Mouse (Mus musculus) heart, postnatal 10 days (tissue): ENCODE measurements around the gene Gm37240. TPM values are rescaled to one million over a fixed set of nuclear protein-coding genes. Genes with fewer than 3 reads are reported as not detected.

ENCODE experiments used
- DNase-seq, 2 experiments: peaks; one replicate each; pipeline ENCODE4 v3.0.0; 2021
- intact Hi-C: fragments of 180-260 bp; cut with DNase I; formaldehyde crosslinking; loops from one replicate; pipeline ENCODE4 v1.15.1; 2025
- total RNA-seq, 2 experiments: library from RNA; stranded (reverse); gene quantifications; 2 replicates each; pipeline ENCODE4 v1.2.3; 2021

Gene Gm37240
- total RNA-seq, 2 experiments from 2014 or later, result 21.2 to 37.3 TPM

DNA sequence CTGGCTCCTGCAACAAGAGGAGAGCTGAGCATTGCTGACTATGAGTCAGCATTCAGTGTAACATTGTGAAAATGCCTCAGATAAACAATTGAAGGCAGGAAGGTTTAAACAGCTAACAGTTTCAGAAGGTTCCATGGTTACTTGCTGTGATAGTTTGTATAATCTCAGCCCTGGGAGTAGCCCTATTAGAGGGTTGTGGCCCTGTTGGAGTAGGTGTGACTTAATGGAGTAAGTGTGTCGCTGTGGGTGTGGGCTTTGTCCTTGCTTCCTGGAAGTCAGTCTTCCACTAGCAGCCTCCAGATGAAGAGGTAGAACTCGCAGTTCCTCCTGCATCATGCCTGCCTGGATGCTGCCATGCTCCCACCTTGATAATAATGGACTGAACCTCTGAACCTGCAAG lies 430.3 kb downstream of the Gm37240 start:
- no peak for DNase-seq
- intact Hi-C loops, result no loop called here

DNA sequence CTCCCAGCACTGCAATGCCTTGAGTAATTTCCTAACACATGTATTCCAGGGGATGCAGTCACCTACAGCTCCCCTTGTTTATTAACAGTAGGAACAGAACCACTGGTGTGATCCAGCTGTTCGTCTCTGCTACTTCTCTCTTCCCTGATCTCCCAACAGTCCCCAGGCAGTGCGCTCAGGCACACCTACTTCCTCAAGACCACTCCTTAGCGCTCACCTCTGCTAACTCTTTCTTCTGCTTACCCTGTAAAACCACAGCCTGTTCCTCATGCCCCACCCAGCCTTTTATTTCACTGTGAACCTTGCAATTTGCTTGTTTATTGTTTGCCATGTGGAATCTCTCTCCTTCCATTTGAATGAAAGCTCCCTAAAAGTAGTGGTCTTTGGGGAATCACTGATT lies 431.9 kb downstream of the Gm37240 start:
- DNase-seq, result no peak
- intact Hi-C loops, result no loop called here

DNA sequence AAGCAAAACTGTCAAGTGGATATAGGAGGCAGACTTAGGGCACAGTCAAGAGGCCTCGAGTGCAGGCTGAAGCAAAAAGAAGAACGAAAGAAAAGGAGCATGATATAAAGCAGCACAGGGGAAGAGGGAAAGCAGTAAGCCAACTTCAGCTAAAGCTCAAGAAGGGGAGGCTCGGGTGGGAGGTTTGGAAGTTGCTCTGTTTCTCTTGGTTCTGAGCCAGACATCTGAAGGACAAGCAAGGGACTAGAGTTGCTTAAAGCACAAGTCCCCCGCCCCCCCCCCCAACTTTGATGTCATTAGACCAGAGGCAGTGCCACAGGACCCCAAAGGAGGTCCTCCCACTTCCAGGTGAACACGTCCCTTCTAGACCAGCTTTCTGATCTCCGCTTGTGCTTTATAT lies 433.3 kb downstream of the Gm37240 start:
- intact Hi-C loops, result no loop called here
- no peak for DNase-seq

DNA sequence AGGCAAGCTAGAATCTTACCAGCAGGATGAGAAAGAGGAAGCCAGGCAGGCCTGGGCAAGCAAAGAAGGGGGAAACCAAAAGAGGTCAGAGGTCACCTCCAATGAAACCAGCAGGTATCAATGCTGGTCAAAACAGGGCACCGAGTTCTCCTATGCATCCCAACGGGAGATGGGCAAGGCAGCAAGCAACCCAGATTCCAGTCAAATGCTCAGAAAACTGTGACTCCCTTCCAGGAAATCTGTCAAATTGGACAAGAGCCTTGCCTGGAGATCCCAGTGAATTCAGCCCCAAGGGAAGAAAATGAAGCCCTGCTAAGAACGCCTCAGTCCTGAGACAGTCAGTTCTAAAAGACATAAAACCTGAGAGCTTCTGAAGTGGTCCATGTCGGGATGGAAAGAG lies 437.9 kb downstream of the Gm37240 start:
- DNase-seq, result no peak
- intact Hi-C loops, result no loop called here

DNA sequence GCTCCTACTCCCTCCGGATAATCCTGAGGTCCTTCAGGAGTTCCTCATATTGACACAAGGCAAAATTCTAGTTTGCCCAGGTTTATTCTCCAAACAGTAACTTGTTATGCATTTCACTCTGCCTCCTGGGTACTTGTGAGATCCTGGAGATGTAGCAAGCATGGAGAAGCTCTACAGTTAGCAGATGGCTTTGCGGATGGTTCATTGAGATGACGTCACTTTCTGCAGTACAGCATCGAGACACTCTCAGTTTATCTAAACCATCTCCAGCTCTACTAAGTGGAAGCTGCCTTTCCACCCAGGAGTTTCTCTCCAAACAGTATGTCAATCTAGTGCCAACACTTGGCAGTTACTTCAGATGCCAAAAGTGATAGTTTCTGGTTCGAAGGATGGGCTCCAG lies 444.5 kb downstream of the Gm37240 start:
- intact Hi-C loops, result no loop called here

DNA sequence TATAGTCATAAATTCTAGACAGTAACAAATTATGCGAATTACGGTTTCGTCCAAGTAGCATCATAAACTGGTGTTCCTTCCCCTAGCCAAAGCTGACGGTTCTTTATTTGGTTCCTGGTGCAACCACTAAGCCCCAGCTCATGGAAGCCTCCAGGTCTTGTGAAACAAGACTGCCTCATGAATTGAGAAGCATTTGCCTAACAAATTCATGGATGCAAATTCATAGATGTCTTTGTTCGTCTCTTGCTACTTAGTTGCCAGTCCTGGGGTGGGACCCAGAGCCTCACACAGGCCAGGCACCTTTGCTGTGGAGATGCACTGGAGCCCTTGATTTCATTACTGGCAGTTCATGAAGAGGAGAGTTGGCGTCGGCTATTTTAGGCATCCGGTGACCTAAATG lies 445.1 kb downstream of the Gm37240 start:
- no peak for DNase-seq
- intact Hi-C loops, result no loop called here

More for the DNA sequence above, 444.5 kb downstream of the Gm37240 start:
- DNase-seq, result no peak

DNA sequence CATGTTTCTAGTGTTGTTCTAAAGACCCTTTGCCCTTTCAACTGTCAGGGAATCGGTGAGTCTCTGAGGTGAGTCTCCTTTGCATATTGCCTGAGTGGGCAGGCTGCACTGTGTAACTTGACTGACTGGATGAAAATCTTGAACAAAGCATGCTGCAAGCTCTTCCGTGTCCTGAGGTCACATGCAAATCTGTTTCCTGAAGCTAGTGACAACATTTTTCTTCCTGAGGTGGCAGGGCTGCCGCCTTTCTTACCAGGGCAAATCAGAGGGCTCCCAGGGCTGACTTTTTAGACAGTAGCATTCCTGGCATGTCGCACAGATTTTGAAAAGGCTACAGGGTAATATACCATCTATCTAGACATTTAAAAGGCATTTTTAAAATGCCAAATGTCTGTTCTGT lies 451.9 kb downstream of the Gm37240 start:
- no peak for DNase-seq
- intact Hi-C loops, result no loop called here

DNA sequence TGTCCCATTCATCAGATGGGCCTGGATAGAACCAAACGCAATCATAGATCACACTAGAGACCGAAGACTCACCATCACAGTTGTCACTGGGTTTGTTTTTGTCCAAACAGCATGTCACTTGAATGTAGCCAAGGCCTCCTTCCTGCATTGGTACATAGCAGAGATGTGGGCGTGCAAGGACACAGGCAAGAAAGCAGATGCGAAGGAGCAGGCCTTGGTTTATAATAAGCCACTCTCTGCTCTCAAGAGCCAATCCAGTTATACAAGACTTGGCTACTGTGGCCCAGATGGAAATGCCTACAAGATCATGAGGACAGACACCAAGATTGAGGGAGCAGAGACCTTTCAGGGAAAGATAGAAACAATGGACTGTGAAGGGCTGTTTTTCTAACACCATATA lies 456.1 kb downstream of the Gm37240 start:
- intact Hi-C loops, result no loop called here
- no peak for DNase-seq

DNA sequence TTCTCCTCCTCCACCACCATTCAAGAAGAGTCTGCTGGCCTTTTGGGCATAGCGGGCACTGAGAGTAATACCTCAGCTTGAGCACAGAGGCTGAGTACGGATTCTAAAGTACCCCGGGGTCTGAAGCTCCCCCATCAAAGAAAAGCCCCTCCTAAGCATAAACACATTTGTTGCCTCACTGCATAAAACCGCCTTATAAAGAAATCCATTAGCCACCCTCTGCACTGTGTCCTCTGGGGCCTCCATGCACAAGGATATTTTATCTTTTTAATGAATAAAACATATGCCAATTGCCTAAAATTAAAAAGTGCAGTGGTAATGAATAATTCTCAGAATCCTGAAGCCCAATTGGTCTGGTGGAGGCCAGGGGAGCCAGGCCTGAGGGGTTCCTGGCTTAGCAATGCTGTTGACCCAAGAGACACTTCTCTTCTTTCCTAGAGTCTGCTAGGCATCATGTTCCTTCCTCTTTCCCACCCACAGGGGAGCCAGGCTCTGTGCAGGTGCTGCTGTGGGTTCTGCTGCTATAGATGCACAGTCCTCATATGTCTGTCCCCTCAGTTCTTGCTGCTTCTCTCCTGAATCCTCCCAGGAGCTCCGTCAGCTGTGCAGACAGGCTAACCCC lies 463.8 kb downstream of the Gm37240 start:
- intact Hi-C loops, result no loop called here

DNA sequence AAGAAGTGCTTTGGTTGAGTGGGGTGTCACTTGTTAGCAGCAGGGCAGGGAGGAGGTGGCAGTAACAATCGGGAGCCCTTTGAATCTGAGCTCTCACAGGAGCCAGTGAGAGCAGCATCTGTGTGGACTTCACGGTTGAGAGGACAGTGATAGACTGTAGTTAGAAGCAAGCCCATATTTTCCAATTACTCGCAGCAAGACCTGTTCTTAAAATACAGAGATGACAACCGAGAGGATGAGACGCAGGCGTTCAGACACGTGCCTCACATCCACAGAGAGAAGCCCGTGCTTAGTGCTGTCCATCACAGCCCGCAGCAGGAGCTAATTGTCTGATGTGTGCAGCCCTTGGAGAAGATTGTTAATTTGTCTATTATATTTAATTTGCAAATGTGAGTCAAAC lies 465.9 kb downstream of the Gm37240 start:
- intact Hi-C loops, result no loop called here
- no peak for DNase-seq

More for the DNA sequence above, 463.8 kb downstream of the Gm37240 start:
- DNase-seq, result no peak

DNA sequence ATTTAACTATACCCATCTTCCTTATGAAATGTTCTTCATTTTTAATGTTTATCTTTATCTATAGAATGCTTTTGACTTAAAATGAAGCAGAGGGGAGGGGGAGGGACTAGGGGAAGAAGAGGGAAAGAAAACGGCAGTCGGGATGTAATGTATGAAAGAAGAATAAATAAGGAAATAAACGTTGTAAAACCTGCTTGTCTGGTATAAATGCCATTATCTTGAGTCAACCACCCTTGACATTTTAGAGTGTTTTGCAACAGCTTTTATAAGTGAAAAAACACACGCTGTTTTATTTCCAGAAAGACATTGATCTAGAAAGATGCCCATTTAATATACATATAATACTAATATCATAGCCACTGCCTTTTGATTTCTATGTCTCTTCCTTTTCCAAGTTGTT lies 469.7 kb downstream of the Gm37240 start:
- intact Hi-C loops, result no loop called here
- DNase-seq, result no peak

DNA sequence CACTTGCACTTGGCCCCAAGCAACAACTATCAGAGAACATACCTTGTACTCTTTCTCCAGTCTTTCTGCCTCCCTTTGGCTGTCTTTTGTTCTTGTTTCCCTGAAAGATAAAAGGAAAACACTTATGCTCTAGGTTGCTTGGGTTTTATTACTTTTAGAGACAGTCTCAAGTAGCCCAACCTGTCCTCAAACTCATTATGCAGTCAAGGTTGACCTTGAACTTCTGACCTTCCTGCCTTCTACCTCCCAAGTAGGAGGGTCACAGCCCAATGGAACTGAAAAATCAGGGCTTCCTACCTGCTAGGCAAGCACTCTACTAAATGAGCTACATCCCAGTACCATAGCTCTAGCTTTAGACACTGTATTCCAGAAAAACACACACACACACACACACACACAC lies 488.5 kb downstream of the Gm37240 start:
- intact Hi-C loops, result no loop called here
- DNase-seq, result no peak

DNA sequence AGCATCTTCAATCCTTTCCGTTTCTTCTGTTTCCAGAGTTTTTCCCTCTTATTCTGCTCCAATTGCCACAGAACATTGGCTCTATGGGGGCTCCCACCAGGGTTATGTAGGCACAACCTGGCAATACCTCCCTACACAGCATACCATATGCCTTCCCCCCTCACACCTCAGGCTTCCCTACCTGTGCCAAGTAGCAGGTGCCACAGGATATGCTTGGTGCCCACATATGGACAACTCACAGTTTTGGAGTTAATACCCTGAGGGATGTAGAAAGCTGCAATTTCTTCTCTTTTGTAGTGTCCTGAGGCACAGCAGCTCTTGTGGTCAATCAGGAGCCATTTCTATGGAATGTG lies 488.9 kb downstream of the Gm37240 start:
- no peak for DNase-seq
- intact Hi-C loops, result no loop called here

DNA sequence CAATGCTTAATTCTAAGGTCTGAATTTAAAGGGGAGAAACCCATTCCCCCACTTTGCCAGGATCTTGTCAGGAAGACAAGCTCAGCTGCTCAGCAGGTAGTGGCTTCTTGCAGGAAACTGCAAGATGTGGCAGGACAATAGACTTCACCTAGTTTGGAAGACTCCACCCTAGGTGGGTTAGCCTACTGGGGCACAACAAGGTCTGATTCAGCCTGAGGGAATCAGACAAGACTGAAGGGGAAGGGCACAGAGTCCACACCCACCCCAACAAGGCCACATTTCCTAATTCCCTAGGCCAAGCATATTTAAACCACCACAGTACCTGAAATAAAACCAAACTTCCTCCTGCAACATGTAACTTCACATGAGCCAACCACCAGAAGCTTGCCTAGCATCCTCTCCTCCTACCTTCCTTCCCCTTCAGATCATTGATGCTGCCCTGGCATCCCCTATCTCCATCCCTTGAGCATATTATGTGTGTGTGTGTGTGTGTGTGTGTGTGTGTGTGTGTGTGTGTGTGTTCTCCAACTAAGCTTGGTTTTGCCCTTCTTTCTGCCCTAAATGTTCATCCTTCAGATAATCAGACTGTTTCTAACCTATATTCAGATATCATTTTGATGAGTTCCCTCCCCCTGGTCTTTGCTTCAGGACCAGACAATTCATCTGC lies 489.4 kb downstream of the Gm37240 start:
- intact Hi-C loops, result no loop called here
- no peak for DNase-seq

DNA sequence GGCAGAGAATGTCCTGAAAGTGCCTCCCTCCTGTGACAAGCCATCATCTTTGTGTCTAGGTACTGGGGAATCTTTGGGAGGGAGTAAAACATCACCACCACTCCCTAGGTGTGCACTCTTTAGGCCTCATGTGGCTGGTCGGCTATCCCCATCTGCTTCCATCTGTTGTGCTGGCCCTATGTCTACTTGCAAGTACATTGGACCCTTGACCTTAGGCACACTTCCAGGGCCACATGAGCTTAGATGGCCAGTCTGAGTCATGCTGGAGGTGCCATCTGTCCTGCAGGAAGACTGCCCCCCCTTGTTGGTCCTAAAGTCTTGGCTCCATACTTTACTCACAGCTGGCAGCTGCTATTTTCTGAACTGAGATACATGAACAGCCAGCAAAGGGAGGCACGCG lies 493.9 kb downstream of the Gm37240 start:
- intact Hi-C loops, result no loop called here

DNA sequence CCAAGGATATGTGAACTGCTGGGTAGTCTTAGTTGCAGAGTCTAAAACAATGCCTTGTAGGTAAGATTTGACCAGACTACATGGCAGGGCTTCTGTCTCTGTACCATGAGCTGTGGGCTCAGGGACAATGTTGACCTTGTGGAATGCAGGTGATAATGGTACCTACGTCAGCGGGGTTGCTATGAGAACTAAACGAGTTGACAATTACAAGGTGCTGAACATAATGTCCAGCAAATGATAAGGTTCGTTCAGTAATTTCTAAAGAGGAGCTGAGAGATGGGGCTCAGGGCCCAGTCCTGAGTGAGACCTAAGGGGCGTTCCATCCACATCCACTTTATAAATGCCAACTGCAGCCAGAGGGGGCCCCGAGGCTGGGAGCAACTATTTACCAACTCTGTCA lies 495.6 kb downstream of the Gm37240 start:
- intact Hi-C loops, result no loop called here

More for the DNA sequence above, 493.9 kb downstream of the Gm37240 start:
- DNase-seq, result no peak

DNA sequence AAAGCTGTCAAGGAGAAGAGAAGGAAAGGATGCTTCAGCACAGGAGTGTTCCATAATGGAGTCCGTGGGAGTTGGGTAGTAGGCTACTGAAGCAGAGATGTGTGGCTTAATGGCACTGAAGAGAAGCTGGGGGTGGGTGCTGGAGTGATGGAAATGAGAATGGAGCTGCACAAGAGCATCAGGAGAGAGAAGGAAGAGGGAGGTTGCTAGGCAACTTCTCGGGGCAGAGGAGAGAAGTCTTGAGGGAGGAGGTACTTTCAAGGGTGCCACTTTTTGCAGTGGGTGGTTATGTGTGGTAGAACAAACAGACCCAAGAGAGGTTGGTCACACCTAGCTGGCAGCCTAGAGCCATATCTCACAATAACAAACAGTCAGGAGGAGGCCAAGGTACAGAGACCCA lies 496.2 kb downstream of the Gm37240 start:
- intact Hi-C loops, result no loop called here

More for the DNA sequence above, 495.6 kb downstream of the Gm37240 start:
- no peak for DNase-seq

DNA sequence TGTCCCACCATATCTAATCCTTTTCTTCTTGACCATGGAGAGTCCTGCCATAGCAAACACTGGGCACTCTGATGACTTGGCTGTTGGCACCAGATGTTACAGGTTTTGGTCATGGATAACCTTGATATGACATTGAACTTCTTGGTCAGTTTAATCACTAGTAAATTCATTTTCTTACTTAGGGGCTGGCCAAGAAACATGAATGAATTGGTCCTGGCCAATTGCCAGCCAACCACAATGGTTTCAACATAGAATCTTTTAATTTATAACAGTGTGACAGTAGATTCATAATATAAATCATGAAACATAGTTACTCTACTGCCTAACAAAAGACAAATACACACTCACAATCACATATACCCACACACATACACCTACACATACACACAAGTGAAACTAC lies 501.9 kb downstream of the Gm37240 start:
- DNase-seq, result no peak
- intact Hi-C loops, result no loop called here

More for the DNA sequence above, 496.2 kb downstream of the Gm37240 start:
- DNase-seq, result no peak

DNA sequence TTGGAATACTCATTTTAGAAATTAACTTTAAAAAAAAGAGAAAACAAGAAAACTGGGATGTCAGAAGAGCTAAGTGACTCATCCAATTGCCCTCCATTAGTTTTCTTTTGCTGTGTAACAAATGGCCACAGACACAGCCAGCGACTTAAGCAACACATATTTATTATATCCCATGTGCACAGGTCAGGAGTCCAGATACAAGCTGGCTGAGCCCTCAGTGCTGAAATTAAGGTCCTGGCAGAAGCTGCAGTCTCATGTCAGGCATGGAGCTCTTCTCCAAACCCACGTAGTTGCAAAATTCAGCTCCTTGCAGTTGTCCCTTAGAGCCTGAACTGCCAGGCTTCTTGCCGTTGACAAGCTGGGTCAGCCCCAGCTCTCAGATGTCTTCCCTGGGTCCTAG lies 504.0 kb downstream of the Gm37240 start:
- DNase-seq, result no peak
- intact Hi-C loops, result no loop called here

DNA sequence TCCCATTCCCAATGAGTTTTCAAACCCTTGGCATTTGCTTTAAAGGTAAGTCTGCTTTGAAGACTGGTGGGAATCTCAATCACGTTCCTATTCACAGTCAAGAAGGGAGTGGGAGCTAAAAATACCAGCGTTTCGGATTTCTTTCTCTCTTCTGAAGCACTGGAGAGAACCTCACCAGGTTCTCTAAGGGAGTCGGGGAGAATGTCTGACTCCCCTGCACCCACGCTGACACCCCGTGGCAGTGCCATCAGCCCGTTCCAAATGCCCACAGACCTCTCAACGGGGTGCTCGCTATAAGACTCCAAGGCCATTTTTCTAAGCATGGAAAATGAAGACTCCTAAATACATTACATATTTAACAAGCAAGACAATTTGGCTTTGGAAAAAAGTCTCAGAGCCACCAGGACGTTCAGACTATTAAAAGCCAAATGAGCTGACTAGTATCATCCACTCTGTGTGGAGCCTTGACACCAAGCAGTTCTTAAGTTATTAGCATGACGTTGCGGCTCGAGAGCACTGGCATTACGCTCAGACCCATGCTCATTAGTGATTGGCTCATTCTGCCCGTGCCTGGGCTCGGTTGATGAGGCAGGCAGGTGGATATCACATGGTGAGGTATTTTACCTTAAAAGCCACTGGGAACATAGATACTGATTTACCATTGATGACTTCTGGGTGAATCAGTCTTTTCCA lies 508.5 kb downstream of the Gm37240 start:
- intact Hi-C loops, result no loop called here
- DNase-seq, result peak; percentile 22 to 25

DNA sequence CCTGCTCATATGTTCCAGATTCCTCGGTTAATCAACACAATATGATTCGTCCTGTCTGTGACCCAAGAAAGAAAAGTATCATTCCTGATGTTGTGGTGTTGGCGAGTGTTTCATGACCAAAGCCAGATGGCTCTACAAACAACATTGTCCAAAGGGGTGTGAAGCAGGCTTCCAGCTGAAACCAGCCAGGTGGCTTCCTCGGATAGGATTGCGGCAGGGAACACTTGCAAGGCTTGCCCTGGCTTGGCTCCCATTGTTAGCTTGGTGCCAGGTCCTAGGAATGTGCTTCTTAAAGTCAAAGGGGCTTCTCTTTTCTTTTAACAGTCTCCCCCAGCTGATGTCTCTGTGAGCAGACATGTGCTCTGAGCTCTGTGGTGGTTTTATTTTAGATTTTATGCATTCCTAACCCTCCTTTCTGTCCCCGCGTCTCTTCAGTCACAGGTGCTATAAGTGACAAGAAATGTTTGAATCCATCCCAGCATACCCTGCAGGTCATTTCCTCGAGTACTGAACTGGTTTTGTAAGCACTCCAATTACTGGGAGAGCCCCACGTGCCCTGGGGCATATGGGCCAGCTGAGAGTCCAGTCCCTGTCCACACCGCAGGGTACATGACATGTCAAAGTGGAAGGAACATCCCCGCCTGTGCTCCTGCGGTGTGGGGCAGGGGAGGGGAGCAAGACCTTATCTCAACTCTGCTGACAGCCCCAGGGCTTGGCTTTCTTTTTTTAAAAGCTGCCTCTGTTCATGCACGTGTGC lies 509.2 kb downstream of the Gm37240 start:
- peak; percentile 79 for DNase-seq
- intact Hi-C loops, result no loop called here
